Mouse (Mus musculus) liver, postnatal 0 days (tissue): ENCODE measurements around the gene Limch1.

ENCODE experiments used
- CTCF ChIP-seq: sonication (generic); IDR thresholded peaks from 2 replicates; pipeline ENCODE4 v1.5.1; 2016; ENCODE audit warnings: antibody characterized with exemption, low read depth
- EP300 ChIP-seq: IDR thresholded peaks from 2 replicates; pipeline ENCODE4 v1.6.1; 2016; ENCODE audit warnings: antibody characterized with exemption, low read depth, mild to moderate bottlenecking

- TF ChIP-seq EP300 (no peak), CTCF (no peak)
Measured at GRCm38 (mm10) chr5:66715498-66715931, 30.1 kb upstream of the Limch1 start.
